Mouse (Mus musculus): ENCODE data around the gene Icam1. TPM values are rescaled to one million over a fixed set of nuclear protein-coding genes. Genes with fewer than 3 reads are reported as not detected.

Icam1 gene
- polyA plus RNA-seq, 1 experiment, result 3.1 TPM

Other genes starting within 250 kb of the Icam1 start
- gene Col5a3, start 200.9 kb upstream of the Icam1 start, polyA plus RNA-seq (2012; ENCODE audit: insufficient read depth, insufficient read length, missing spikeins), result 16.9 and 23.5 TPM in 2 replicates
- not detected in 2 replicates for gene Rdh8, start 197.5 kb upstream of the Icam1 start, polyA plus RNA-seq (2012; ENCODE audit: insufficient read depth, insufficient read length, missing spikeins)
- gene A230050P20Rik, start 147.3 kb upstream of the Icam1 start, polyA plus RNA-seq (2012; ENCODE audit: insufficient read depth, insufficient read length, missing spikeins), result 2.1 and 5.8 TPM in 2 replicates
- 3.1 and 5.0 TPM in 2 replicates for gene Angptl6, start 136.3 kb upstream of the Icam1 start, polyA plus RNA-seq (2012; ENCODE audit: insufficient read depth, insufficient read length, missing spikeins)
- gene Ppan, start 127.8 kb upstream of the Icam1 start, polyA plus RNA-seq (2012; ENCODE audit: insufficient read depth, insufficient read length, missing spikeins), result 6.6 and 7.9 TPM in 2 replicates
- 61.4 and 66.1 TPM in 2 replicates for gene Eif3g, start 117.4 kb upstream of the Icam1 start, polyA plus RNA-seq (2012; ENCODE audit: insufficient read depth, insufficient read length, missing spikeins)
- gene Dnmt1, start 56.1 kb upstream of the Icam1 start, polyA plus RNA-seq (2012; ENCODE audit: insufficient read depth, insufficient read length, missing spikeins), result 3.5 and 7.7 TPM in 2 replicates
- gene S1pr2, start 39.2 kb upstream of the Icam1 start, polyA plus RNA-seq (2012; ENCODE audit: insufficient read depth, insufficient read length, missing spikeins), result 1.3 and 2.6 TPM in 2 replicates
- gene Mrpl4, start 13.2 kb upstream of the Icam1 start, polyA plus RNA-seq (2012; ENCODE audit: insufficient read depth, insufficient read length, missing spikeins), result 140 and 185 TPM in 2 replicates
- gene Icam4, start 13.4 kb downstream of the Icam1 start, polyA plus RNA-seq (2012; ENCODE audit: insufficient read depth, insufficient read length, missing spikeins), result not detected in 2 replicates
- gene Icam5, start 16.1 kb downstream of the Icam1 start, polyA plus RNA-seq (2012; ENCODE audit: insufficient read depth, insufficient read length, missing spikeins), result not detected in 2 replicates
- not detected in 2 replicates for gene Zglp1, start 51.1 kb downstream of the Icam1 start, polyA plus RNA-seq (2012; ENCODE audit: insufficient read depth, insufficient read length, missing spikeins)
- gene Gm49373, start 57.1 kb downstream of the Icam1 start, polyA plus RNA-seq (2012; ENCODE audit: insufficient read depth, insufficient read length, missing spikeins), result 0.79 TPM in 1 of 2 replicates, not detected in the other
- 52.7 and 55.1 TPM in 2 replicates for gene Fdx1l, start 57.6 kb downstream of the Icam1 start, polyA plus RNA-seq (2012; ENCODE audit: insufficient read depth, insufficient read length, missing spikeins)
- gene Gm38431, start 76.0 kb downstream of the Icam1 start, polyA plus RNA-seq (2012; ENCODE audit: insufficient read depth, insufficient read length, missing spikeins), result not detected in 2 replicates
- 15.5 and 16.4 TPM in 2 replicates for gene Raver1, start 76.0 kb downstream of the Icam1 start, polyA plus RNA-seq (2012; ENCODE audit: insufficient read depth, insufficient read length, missing spikeins)
- 3.8 and 4.1 TPM in 2 replicates for gene Tyk2, start 115.3 kb downstream of the Icam1 start, polyA plus RNA-seq (2012; ENCODE audit: insufficient read depth, insufficient read length, missing spikeins)
- 70.4 and 78.0 TPM in 2 replicates for gene Cdc37, start 134.0 kb downstream of the Icam1 start, polyA plus RNA-seq (2012; ENCODE audit: insufficient read depth, insufficient read length, missing spikeins)
- 16.2 and 29.4 TPM in 2 replicates for gene Pde4a, start 149.7 kb downstream of the Icam1 start, polyA plus RNA-seq (2012; ENCODE audit: insufficient read depth, insufficient read length, missing spikeins)
- 24.6 and 25.5 TPM in 2 replicates for gene Keap1, start 223.4 kb downstream of the Icam1 start, polyA plus RNA-seq (2012; ENCODE audit: insufficient read depth, insufficient read length, missing spikeins)
- gene S1pr5, start 232.5 kb downstream of the Icam1 start, polyA plus RNA-seq (2012; ENCODE audit: insufficient read depth, insufficient read length, missing spikeins), result 2.1 and 3.6 TPM in 2 replicates
- 23.5 and 23.7 TPM in 2 replicates for gene Atg4d, start 249.3 kb downstream of the Icam1 start, polyA plus RNA-seq (2012; ENCODE audit: insufficient read depth, insufficient read length, missing spikeins)